Mouse (Mus musculus) cortical plate, adult 2 months (tissue): ENCODE measurements around the gene Glo1.

Experiments used
- CTCF ChIP-seq: fragments of 200-500 bp; IDR thresholded peaks from 2 replicates; pipeline ENCODE4 v1.5.1; 2011; ENCODE audit warnings: mild to moderate bottlenecking, control low read depth, low read length; ENCODE audit not compliant: insufficient read depth; ENCODE audit errors: extremely low read depth
- POLR2A ChIP-seq: fragments of 200-500 bp; IDR thresholded peaks from 2 replicates; pipeline ENCODE4 v1.6.1; 2011; ENCODE audit warnings: mild to moderate bottlenecking, low read length, control low read depth; ENCODE audit not compliant: insufficient read depth; ENCODE audit errors: extremely low read depth

DNA sequence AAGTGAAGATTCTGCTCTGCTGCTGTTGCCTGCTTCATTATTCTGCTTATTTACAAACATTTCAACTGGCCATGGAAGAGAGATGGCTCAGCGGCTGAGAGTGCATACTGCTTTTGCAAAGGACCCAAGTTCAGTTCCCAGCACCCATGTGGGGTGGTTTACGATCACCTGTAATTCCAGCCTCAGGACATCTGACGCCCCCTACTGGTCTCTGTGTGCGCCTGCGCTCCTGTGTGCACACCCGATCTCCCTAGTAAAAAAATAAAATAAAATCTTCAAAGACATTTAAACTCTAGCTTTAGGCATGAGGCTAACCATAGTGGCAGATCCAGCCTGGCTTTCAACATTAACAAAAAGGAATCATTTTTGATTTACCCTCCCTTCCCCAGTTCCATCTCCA is 46.4 kb upstream of the Glo1 start:
- TF ChIP-seq CTCF (no peak), POLR2A (no peak)
